Mouse (Mus musculus) midbrain, postnatal 0 days (tissue): ENCODE measurements around the gene Gm15737. TPM values are rescaled to one million over a fixed set of nuclear protein-coding genes. Genes with fewer than 3 reads are reported as not detected.

Source experiments
- ATAC-seq: fragments of 200-750 bp; cut with Nextera tagmentation; 2 replicates; pipeline ENCODE4 v1.8.0; 2017; ENCODE audit warnings: moderate number of reproducible peaks, mild to moderate bottlenecking, moderate TSS enrichment, moderate library complexity; ENCODE audit not compliant: low FRiP score
- DNase-seq: peaks from one replicate; pipeline ENCODE4 v3.0.0-alpha.2; 2015; ENCODE audit warnings: low spot score
- H3K27ac ChIP-seq: fragments of 300-500 bp; sonication (generic); 2 replicates; pipeline ENCODE4 v1.5.1; 2014; ENCODE audit warnings: low read depth, mild to moderate bottlenecking, low read length, mixed read lengths
- H3K27me3 ChIP-seq: fragments of 300-500 bp; sonication (generic); 2 replicates; pipeline ENCODE4 v1.6.1; 2014; ENCODE audit warnings: low read length, control low read depth, mixed read lengths; ENCODE audit not compliant: insufficient read depth
- H3K36me3 ChIP-seq: fragments of 300-500 bp; sonication (generic); 2 replicates; pipeline ENCODE4 v1.6.1; 2014; ENCODE audit warnings: low read length, control low read depth, mixed read lengths; ENCODE audit not compliant: insufficient read depth
- H3K4me1 ChIP-seq: fragments of 300-500 bp; sonication (generic); 2 replicates; pipeline ENCODE4 v1.6.1; 2014; ENCODE audit warnings: mild to moderate bottlenecking, control low read depth, antibody characterized with exemption, low read length, mixed read lengths; ENCODE audit not compliant: insufficient read depth
- H3K4me2 ChIP-seq: fragments of 300-500 bp; sonication (generic); 2 replicates; pipeline ENCODE4 v1.6.1; 2014; ENCODE audit warnings: low read depth, mild to moderate bottlenecking, low read length, mixed read lengths; ENCODE audit not compliant: poor library complexity, severe bottlenecking
- H3K4me3 ChIP-seq: fragments of 300-500 bp; sonication (generic); 2 replicates; pipeline ENCODE4 v1.5.1; 2014; ENCODE audit warnings: low read depth, mild to moderate bottlenecking, low read length, moderate library complexity
- H3K9ac ChIP-seq: fragments of 300-500 bp; sonication (generic); replicated peaks from 2 replicates; pipeline ENCODE4 v1.6.1; 2014; ENCODE audit warnings: mild to moderate bottlenecking, low read length, moderate library complexity, mixed read lengths; ENCODE audit not compliant: poor library complexity, severe bottlenecking
- H3K9me3 ChIP-seq: fragments of 300-500 bp; sonication (generic); 2 replicates; pipeline ENCODE4 v1.6.1; 2016; ENCODE audit warnings: low read length, control low read depth
- CTCF ChIP-seq: IDR thresholded peaks from 2 replicates; pipeline ENCODE4 v1.5.1; 2016; ENCODE audit warnings: antibody characterized with exemption, mild to moderate bottlenecking
- WGBS: fragments of 180-500 bp; shearing (Covaris S2); extraction: QIAGEN DNeasy Blood & Tissue Kit; methylation state at CpG from one replicate; pipeline ENCODE4 v1.1.7; 2014; 5-methylcytosine and 5-hydroxymethylcytosine counted together
- polyA plus RNA-seq: library from polyadenylated mRNA; unstranded; fragments of >200 nt; fragmentation: Nextera tagmentation; extraction: Ambion mirVana; gene quantifications from 2 replicates; pipeline ENCODE4 v1.2.1, GENCODE M21; 2015
- total RNA-seq: library from RNA; depleted of rRNA; stranded (reverse); fragments of >200 nt; gene quantifications from 2 replicates; pipeline ENCODE4 v1.2.3, GENCODE M21; 2014; rRNA removed

The Gm15737 gene
- total RNA-seq (not detected in 2 replicates), polyA plus RNA-seq (not detected in 2 replicates)

DNA sequence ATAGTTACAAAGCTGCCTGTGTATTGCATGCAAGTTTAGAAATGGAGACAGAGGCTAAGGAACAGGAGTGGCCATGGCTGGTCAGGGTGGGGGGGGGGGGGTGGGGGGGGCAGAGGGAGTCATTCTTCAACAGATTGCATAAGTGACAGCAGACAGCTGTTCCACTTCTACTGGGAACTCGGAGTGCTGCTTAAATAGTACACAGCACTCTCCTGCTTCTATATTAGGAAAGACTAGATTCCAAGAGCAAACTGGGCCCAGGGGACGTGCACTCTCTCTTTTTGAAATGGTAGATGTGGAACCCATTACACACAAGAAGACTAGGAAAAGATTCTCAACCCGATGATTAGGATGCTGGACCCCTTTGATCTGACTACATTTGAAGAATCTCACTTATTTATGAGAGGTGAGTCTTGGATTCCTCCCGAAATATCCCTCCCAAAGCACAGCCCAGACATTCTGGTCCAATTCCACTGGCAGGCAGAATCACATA is at the start of gene Gm15737:
Gene Gm15737, plus strand, starts transcription at position 269 of the 493 bp plus-strand sequence.
- H3K27me3 ChIP-seq: no peaks in the 10 kb centered on the region
- H3K4me1 ChIP-seq: no peaks in the 10 kb centered on the region
- no peak for DNase-seq
- no peak within 1 kb of the TSS for H3K27ac ChIP-seq
- no peaks in the 10 kb centered on the region for H3K9me3 ChIP-seq
- no peak within 1 kb of the TSS for H3K4me2 ChIP-seq
- H3K36me3 ChIP-seq: no peaks in the 10 kb centered on the region; the same call in 1 of the 2 replicates
- no peak for ATAC-seq
- TF ChIP-seq CTCF: no peak
- 60% methylated on average over 4 of the region's 4 CpGs for WGBS
- no peak within 1 kb of the TSS for H3K9ac ChIP-seq
- no peak within 1 kb of the TSS for H3K4me3 ChIP-seq

DNA sequence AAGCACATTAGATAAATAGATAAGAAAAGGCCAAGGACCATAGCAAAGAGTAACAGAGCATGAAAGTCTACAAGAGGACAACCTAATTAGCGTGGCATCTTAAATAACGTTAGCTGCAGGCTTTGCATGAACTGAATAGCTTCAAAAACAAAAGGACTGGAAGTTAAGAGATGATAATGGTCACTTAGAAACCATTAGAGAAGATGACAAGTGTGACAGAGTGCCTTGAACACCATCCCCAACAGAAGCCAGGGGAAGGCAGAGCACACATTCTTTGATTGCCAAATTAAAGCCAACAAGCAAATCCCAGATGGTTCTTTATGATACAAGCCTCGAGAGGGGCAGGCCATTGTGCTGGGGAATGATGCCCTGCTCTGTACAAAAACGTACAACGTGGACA is 47.6 kb upstream of the Gm15737 start:
- ATAC-seq: no peak
- DNase-seq: no peak
- no peaks in the 10 kb centered on the region for H3K9me3 ChIP-seq
- no peak overlapping the region for H3K4me3 ChIP-seq
- H3K27me3 ChIP-seq: 0 out of 2 replicates have a peak, but pooled peaks cover 4% of the 10 kb centered on the region
- no peak for TF ChIP-seq CTCF
- H3K9ac ChIP-seq: no peak overlapping the region
- H3K36me3 ChIP-seq: no peaks in the 10 kb centered on the region
- H3K27ac ChIP-seq: no peak overlapping the region
- WGBS: 18% methylated on average over 5 of the region's 5 CpGs
- no peaks in the 10 kb centered on the region; the same call in 1 of the 2 replicates for H3K4me1 ChIP-seq
- H3K4me2 ChIP-seq: no peak overlapping the region

DNA sequence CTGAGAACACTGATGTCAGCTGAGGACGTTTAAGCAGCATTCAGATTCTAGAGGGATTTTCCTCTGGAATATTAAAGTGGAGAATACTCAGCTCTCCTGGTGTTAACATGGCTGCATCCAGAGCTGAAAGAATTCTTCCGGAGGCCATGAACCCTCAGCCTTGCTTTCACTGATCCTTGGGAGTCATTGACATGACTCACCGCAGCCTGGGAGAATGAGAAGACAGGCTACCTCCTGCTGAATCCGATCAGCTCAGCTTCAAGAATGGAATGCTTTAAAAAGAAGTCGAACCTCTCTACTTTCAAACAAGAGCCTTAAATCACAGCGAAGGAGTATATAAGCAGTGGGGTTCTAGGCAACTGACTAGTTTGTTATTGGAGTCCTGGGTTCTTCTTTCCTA is 47.2 kb upstream of the Gm15737 start:
- Histone ChIP-seq H3K4me1 (no peaks in the 10 kb centered on the region; the same call in 1 of the 2 replicates), H3K4me3 (no peak overlapping the region), H3K27me3 (0 out of 2 replicates have a peak, but pooled peaks cover 4% of the 10 kb centered on the region), H3K9ac (no peak overlapping the region), H3K9me3 (no peaks in the 10 kb centered on the region), H3K4me2 (no peak overlapping the region), H3K27ac (no peak overlapping the region), H3K36me3 (no peaks in the 10 kb centered on the region)
- 35% methylated on average over 6 of the region's 6 CpGs for WGBS
- ATAC-seq (no peak), DNase-seq (no peak)
- TF ChIP-seq CTCF: no peak

DNA sequence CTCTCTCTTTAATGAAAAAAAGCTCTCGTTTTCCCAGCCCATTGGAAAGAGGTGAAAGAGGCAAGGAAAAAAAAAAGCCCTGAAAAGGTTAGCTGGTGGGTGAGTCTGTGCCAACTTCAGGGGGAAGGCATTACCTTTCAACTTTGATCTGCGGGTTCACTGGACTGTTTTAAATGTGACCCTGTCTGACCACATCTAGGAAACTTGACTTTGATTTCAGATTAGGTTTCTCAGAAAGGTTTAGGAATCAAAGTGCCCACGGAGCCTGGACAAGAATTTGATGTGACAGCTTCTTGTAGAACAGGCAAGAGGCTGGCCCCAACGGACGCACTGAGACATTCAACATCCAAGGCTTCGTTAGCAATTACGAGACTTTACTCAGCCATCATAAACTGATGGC is 45.2 kb upstream of the Gm15737 start:
- Histone ChIP-seq H3K36me3 (no peaks in the 10 kb centered on the region), H3K4me2 (no peak overlapping the region), H3K27me3 (0 out of 2 replicates have a peak, but pooled peaks cover 4% of the 10 kb centered on the region), H3K4me1 (no peaks in the 10 kb centered on the region; the same call in 1 of the 2 replicates), H3K27ac (no peak overlapping the region), H3K9ac (no peak overlapping the region), H3K4me3 (no peak overlapping the region), H3K9me3 (no peaks in the 10 kb centered on the region)
- TF ChIP-seq CTCF: no peak
- ATAC-seq: no peak
- 42% methylated on average over 7 of the region's 7 CpGs for WGBS
- no peak for DNase-seq

DNA sequence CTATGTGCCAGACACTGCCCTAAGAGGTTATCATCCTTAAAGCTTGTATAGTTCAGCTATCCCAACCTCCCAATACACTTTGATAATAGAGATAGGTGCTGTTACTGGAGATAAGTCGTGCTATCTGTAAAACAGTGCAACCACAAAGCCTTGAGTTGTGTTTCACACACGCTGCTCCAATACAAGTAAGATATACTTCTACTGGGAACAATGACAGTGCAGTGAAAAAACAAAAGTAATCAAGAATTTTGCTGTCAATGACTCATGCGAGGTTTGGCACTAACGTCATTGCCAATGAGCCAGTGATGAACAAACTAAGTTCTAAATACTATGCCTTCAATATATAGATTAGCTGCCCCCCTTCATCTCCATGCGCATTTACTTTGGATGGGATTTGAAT is 42.6 kb upstream of the Gm15737 start:
- 89% methylated on average over 5 of the region's 5 CpGs for WGBS
- Histone ChIP-seq H3K9me3 (no peaks in the 10 kb centered on the region), H3K9ac (no peak overlapping the region), H3K36me3 (no peaks in the 10 kb centered on the region), H3K27me3 (0 out of 2 replicates have a peak, but pooled peaks cover 4% of the 10 kb centered on the region), H3K4me1 (no peaks in the 10 kb centered on the region; the same call in 1 of the 2 replicates), H3K4me3 (no peak overlapping the region), H3K4me2 (no peak overlapping the region), H3K27ac (no peak overlapping the region)
- no peak for TF ChIP-seq CTCF
- ATAC-seq (no peak), DNase-seq (no peak)

DNA sequence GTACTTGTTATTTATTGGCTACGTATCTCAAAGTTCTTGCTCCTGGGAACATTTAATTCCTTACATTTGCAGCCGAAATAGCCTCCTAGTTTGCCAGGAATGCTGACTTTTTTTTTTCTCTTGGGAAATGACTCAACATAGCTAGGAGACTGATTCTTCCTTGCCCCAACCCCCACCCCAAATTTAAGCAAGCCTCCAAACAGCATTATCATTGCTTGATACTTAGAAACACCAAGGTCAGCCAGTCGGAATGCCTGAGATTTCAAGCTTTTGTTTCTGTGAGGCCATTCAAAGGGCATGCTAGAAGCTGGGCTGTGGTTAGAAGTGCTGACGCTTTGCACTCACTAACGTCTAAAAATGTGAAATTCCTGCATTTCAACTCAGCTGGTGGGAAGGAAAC is 41.8 kb upstream of the Gm15737 start:
- TF ChIP-seq CTCF: no peak
- 54% methylated on average over 5 of the region's 5 CpGs for WGBS
- Histone ChIP-seq H3K27ac (no peak overlapping the region), H3K9me3 (no peaks in the 10 kb centered on the region), H3K27me3 (0 out of 2 replicates have a peak, but pooled peaks cover 4% of the 10 kb centered on the region), H3K9ac (no peak overlapping the region), H3K36me3 (no peaks in the 10 kb centered on the region), H3K4me2 (no peak overlapping the region), H3K4me1 (no peaks in the 10 kb centered on the region), H3K4me3 (no peak overlapping the region)
- DNase-seq (no peak), ATAC-seq (no peak)
